Mouse (Mus musculus) left cerebral cortex, adult 2 months (tissue): Measurements from ENCODE around the gene Rag2. TPM values are rescaled to one million over a fixed set of nuclear protein-coding genes. Genes with fewer than 3 reads are reported as not detected.

ENCODE experiments used
- DNase-seq, 2 experiments: peaks; one replicate each; pipeline ENCODE4 v3.0.0; 2021 to 2022; ENCODE audit warnings: low spot score in 2 of 2, mixed read lengths in 1 of 2; ENCODE audit errors: extremely low spot score in 1 of 2
- H3K27ac ChIP-seq: fragments of 200-600 bp; 2 replicates; pipeline ENCODE4 v1.8.1; 2022
- H3K4me3 ChIP-seq: fragments of 200-600 bp; 2 replicates; pipeline ENCODE4 v1.8.1; 2022
- CTCF ChIP-seq: fragments of 200-600 bp; IDR thresholded peaks from 2 replicates; pipeline ENCODE4 v1.8.1; 2022; ENCODE audit warnings: antibody characterized with exemption, mild to moderate bottlenecking, moderate library complexity
- intact Hi-C: fragments of 180-260 bp; cut with DNase I; formaldehyde crosslinking; loops from one replicate; pipeline ENCODE4 v1.15.1; 2025
- long read RNA-seq, 2 experiments: library from polyadenylated mRNA; stranded (forward); transcript quantifications; one replicate each; pipeline ENCODE4 v2.0.0; 2021; ENCODE audit warnings: borderline mapping rate in 2 of 2
- total RNA-seq, 2 experiments: library from RNA; stranded (reverse); gene quantifications; 2 replicates each; pipeline ENCODE4 v1.2.3; 2021

The Rag2 gene
- not detected for total RNA-seq
- long read RNA-seq, experiment 1: 0 reads
- long read RNA-seq, experiment 2: 0 reads

- intact Hi-C loops: no loop called here
- Histone ChIP-seq H3K4me3 (no peak within 1 kb of the TSS), H3K27ac (no peak within 1 kb of the TSS)
- TF ChIP-seq CTCF: no peak
- DNase-seq: no peak
These were observed at the start of gene Rag2 for GRCm38 (mm10) chr2:101624526-101624925. Gene Rag2 (plus strand): TSS chr2:101624718.

DNA sequence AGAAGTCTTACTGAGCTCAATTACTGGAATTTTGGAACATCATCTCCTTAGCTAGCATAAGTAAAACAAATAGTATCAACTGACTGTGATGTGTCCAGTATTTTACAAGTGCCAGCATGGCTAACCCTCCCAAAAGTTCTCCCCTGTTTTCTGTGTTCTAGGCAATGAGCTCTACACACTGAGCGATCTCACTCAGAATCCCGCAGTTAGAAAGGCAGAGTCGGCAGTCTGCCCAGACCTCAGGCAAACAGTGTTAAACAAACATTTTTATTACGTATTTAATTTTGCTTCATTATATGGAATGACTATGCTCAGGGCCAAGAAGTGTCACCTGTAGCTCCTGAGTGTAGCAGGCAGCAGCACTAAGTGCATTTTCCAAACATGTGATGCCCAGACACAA lies 47.3 kb upstream of the Rag2 start:
- no peak overlapping the region for H3K27ac ChIP-seq
- DNase-seq: no peak
- no peak for TF ChIP-seq CTCF
- no peak overlapping the region for H3K4me3 ChIP-seq
- intact Hi-C loops: no loop called here

DNA sequence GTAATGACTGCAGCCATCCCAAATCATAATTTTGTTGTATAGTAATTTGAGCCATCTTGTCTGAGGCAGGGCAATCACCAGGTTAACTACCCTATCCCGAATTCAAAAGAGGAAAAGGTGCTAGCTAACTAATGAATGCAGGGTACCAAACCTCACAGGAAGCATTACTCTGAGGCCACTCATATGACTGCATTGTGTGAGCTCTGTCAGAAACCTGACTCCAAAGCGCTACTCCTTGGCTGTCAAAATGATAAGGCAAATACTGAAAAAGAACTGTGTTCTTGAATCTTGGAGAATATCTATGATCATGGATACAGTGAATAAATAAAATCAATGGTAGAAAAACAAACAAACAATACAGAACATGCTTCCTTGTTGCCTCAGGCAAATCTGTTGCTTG lies 44.5 kb upstream of the Rag2 start:
- DNase-seq: no peak
- Histone ChIP-seq H3K4me3 (no peak overlapping the region), H3K27ac (no peak overlapping the region)
- intact Hi-C loops: no loop called here
- no peak for TF ChIP-seq CTCF

DNA sequence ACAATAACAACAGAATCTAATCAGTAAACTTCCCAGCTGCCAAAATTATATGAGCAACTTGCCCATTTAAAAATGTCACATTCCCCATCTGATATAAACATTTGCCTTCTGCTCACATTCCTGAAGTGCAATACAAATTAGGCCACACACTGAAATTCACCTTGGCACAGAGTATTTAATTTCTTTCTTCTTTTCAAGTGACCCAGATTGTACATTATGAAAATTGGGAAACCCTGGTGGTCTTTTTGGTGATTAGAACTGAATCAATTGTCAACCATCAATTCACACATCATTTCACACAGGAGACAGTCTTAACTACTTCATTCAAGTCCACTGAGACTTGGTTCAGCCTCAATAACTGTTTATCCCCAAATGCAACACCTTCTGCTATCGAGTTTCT lies 44.1 kb upstream of the Rag2 start:
- H3K4me3 ChIP-seq: no peak overlapping the region
- DNase-seq: no peak
- intact Hi-C loops: no loop called here
- TF ChIP-seq CTCF: no peak
- H3K27ac ChIP-seq: no peak overlapping the region

DNA sequence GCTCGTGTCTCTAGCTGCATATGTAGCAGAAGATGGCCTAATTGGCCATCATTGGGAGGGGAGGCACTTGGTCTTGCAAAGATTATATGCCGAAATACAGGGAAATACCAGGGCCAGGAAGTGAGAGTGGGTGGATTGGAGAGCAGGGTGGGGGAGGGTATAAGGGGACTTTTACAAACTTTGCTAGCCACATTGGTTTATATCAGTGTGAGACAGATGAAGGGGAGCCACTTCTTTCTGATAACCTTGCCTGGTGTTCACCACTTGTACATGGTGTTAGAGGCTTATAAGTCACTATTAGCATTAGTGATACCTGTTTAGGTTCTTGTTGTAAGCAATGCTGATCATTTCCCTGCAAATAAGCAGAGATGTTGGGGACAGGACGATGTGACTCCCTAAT lies 43.5 kb upstream of the Rag2 start:
- H3K27ac ChIP-seq: no peak overlapping the region
- intact Hi-C loops: no loop called here
- no peak for DNase-seq
- no peak for TF ChIP-seq CTCF
- no peak overlapping the region for H3K4me3 ChIP-seq

GRCm38 (mm10) chr2:101581418-101581817 lies 43.1 kb upstream of the Rag2 start:
- intact Hi-C loops: no loop called here
- H3K27ac ChIP-seq: no peak overlapping the region
- no peak for TF ChIP-seq CTCF
- no peak for DNase-seq
- H3K4me3 ChIP-seq: no peak overlapping the region

- H3K27ac ChIP-seq: no peak overlapping the region
- no peak for TF ChIP-seq CTCF
- intact Hi-C loops: no loop called here
- no peak for DNase-seq
- no peak overlapping the region for H3K4me3 ChIP-seq
These were observed 33.2 kb upstream of the Rag2 start for GRCm38 (mm10) chr2:101591356-101591755.

- Histone ChIP-seq H3K27ac (no peak overlapping the region), H3K4me3 (no peak overlapping the region)
- no peak for TF ChIP-seq CTCF
- intact Hi-C loops: no loop called here
- no peak for DNase-seq
These were observed 32.3 kb upstream of the Rag2 start for GRCm38 (mm10) chr2:101592023-101592841.

DNA sequence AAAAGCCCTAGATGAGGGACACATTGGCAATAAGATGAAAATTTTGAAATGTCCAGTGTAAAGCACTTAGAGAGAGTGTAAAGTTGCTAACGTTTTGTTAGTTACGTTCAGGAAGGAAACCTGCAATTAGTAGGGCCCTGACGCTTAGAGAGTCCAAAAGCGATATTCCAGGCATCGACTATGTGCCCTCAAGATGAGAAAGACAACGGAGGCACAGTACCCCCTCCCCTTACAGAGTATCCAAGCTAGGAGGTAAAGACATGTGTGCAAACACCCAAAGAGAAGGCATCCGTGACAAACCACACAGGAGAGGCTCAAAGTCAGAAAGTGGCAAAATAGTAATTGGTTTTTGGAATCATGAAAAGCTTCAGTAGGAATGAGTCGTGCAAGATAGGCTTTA lies 31.6 kb upstream of the Rag2 start:
- H3K4me3 ChIP-seq: no peak overlapping the region
- no peak for TF ChIP-seq CTCF
- intact Hi-C loops: no loop called here
- no peak for DNase-seq
- H3K27ac ChIP-seq: no peak overlapping the region

DNA sequence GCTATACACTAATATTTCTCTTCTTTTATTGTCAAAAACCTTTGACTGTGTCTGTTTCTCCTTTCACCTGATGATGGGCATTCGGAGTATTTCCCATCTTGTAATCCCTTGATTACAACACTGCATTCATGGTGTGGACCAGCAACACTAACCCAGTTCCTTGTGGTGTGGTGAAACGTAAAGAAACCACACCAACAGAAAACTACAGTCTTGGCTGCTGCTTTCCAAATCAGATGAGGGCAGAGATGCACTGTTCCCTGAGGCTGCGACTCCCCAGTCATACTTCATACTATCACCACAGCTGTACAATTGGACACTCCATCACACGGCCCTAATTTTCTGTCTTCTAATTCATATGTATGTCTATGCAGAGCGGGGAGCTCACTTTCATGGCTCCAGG lies 29.8 kb upstream of the Rag2 start:
- intact Hi-C loops: no loop called here
- no peak overlapping the region for H3K27ac ChIP-seq
- H3K4me3 ChIP-seq: no peak overlapping the region
- no peak for TF ChIP-seq CTCF
- DNase-seq: no peak

GRCm38 (mm10) chr2:101597186-101597585 lies 27.3 kb upstream of the Rag2 start:
- DNase-seq: no peak
- H3K4me3 ChIP-seq: no peak overlapping the region
- peak; percentile 48 for TF ChIP-seq CTCF
- H3K27ac ChIP-seq: no peak overlapping the region
- intact Hi-C loops: no loop called here

- TF ChIP-seq CTCF: no peak
These were observed 26.0 kb upstream of the Rag2 start for GRCm38 (mm10) chr2:101598190-101599181.

More at GRCm38 (mm10) chr2:101598190-101599181, 26.0 kb upstream of the Rag2 start:
- DNase-seq: no peak
- H3K27ac ChIP-seq: peak overlapping the region; percentile 54
- 0 out of 2 replicates have a peak overlapping the region, but pooled peaks have one; percentile 13 for H3K4me3 ChIP-seq
- intact Hi-C loops: loop anchor here (2.0 kb wide), 1 partner anchor 54 kb away; no protein-coding TSS in a partner anchor
